ENCODE assay signal across 13 mouse cellular contexts in genomic region chr8:110987805-110988744, GRCm38 (mm10). TPM values are rescaled to one million over a fixed set of nuclear protein-coding genes. Genes with fewer than 3 reads are reported as not detected.
DNase-seq lines count a peak whose midpoint lies in the region; ATAC-seq lines count a peak whose summit lies in the region.
"Had no signal": no experiment of that assay in that cellular context is flagged by ENCODE, and none has a peak within 500 bp of the region (broad histone marks: within the 10 kb centered on the region; RNA-seq: fewer than 3 reads in every experiment).

No protein-coding gene starts in this region.

- H3K27ac ChIP-seq in forebrain, embryonic 11.5 days (ENCODE audit: low read depth, low read length), result no peak overlapping the region
- H3K27ac ChIP-seq in forebrain, embryonic 13.5 days, result no peak overlapping the region
- H3K27ac ChIP-seq in intestine, embryonic 15.5 days, result peak overlapping the region; percentile 10; the same call in 1 of the 2 replicates
- H3K27ac ChIP-seq in kidney, embryonic 15.5 days, result no peak overlapping the region
- H3K27ac ChIP-seq: macrophage had no signal

- WGBS in forebrain, embryonic 11.5 days, result 87% methylated on average over 8 of the region's 8 CpGs
- 87% methylated on average over 8 of the region's 8 CpGs for WGBS in forebrain, embryonic 13.5 days
- 68% methylated on average over 8 of the region's 8 CpGs for WGBS in intestine, embryonic 15.5 days
- WGBS in kidney, embryonic 15.5 days, result 85% methylated on average over 8 of the region's 8 CpGs

- no peak for ATAC-seq in forebrain, embryonic 11.5 days (replicated peaks; ENCODE audit: low FRiP score)
- ATAC-seq in forebrain, embryonic 13.5 days, result no peak
- ATAC-seq in intestine, embryonic 15.5 days, result peak; percentile 94
- peak; percentile 67 for ATAC-seq in megakaryocyte, adult 5-6 weeks (ENCODE audit: poor library complexity, severe bottlenecking)
- ATAC-seq in kidney, embryonic 15.5 days (replicated peaks; ENCODE audit: low FRiP score), result no peak
- ATAC-seq: inflammation-experienced regulatory T-cells, adult 6 months had no signal

- no peak overlapping the region for H3K9ac ChIP-seq in forebrain, embryonic 11.5 days (ENCODE audit: low read length)
- H3K9ac ChIP-seq in forebrain, embryonic 13.5 days, result no peak overlapping the region
- no peak overlapping the region for H3K9ac ChIP-seq in intestine, embryonic 15.5 days
- no peak overlapping the region for H3K9ac ChIP-seq in kidney, embryonic 15.5 days

- no peak overlapping the region for H3K4me3 ChIP-seq in forebrain, embryonic 11.5 days (ENCODE audit: low read depth, low read length)
- no peak overlapping the region for H3K4me3 ChIP-seq in forebrain, embryonic 13.5 days
- H3K4me3 ChIP-seq in intestine, embryonic 15.5 days (replicated peaks), result no peak overlapping the region
- no peak overlapping the region for H3K4me3 ChIP-seq in kidney, embryonic 15.5 days (replicated peaks)
- H3K4me3 ChIP-seq: erythroblast, embryonic 14.5 days had no signal

- no peaks in the 10 kb centered on the region for H3K9me3 ChIP-seq in forebrain, embryonic 11.5 days (ENCODE audit: control insufficient read depth, low read length)
- no peaks in the 10 kb centered on the region for H3K9me3 ChIP-seq in forebrain, embryonic 13.5 days (replicated peaks)
- H3K9me3 ChIP-seq in intestine, embryonic 15.5 days, result no peaks in the 10 kb centered on the region
- H3K9me3 ChIP-seq in kidney, embryonic 15.5 days (replicated peaks), result no peaks in the 10 kb centered on the region

- H3K36me3 ChIP-seq in forebrain, embryonic 11.5 days (ENCODE audit: control insufficient read depth, insufficient read depth, low read length), result peaks cover 14% of the 10 kb centered on the region
- H3K36me3 ChIP-seq in forebrain, embryonic 13.5 days (ENCODE audit: poor library complexity, severe bottlenecking), result peaks cover 92% of the 10 kb centered on the region
- peaks cover 38% of the 10 kb centered on the region for H3K36me3 ChIP-seq in intestine, embryonic 15.5 days
- peaks cover 95% of the 10 kb centered on the region for H3K36me3 ChIP-seq in kidney, embryonic 15.5 days

- no peaks in the 10 kb centered on the region for H3K27me3 ChIP-seq in forebrain, embryonic 11.5 days (ENCODE audit: control insufficient read depth, insufficient read depth, low read length)
- no peaks in the 10 kb centered on the region for H3K27me3 ChIP-seq in forebrain, embryonic 13.5 days
- H3K27me3 ChIP-seq in intestine, embryonic 15.5 days (replicated peaks), result no peaks in the 10 kb centered on the region
- H3K27me3 ChIP-seq in kidney, embryonic 15.5 days, result no peaks in the 10 kb centered on the region

- peak; percentile 9 for DNase-seq in forebrain, embryonic 11.5 days (ENCODE audit: low spot score)
- DNase-seq in thymus, postnatal 36 days, result peak; percentile 43 to 70
- no peak for DNase-seq in heart, postnatal 14 days
- DNase-seq in left cerebral cortex, adult 9 months (ENCODE audit: low spot score in 2 of 2), result no peak
- DNase-seq: kidney, postnatal 4 days; right cerebral cortex, postnatal 25 days had no signal

- no peaks in the 10 kb centered on the region for H3K4me1 ChIP-seq in forebrain, embryonic 11.5 days (replicated peaks; ENCODE audit: control insufficient read depth, insufficient read depth, low read length)
- H3K4me1 ChIP-seq in forebrain, embryonic 13.5 days, result no peaks in the 10 kb centered on the region
- H3K4me1 ChIP-seq in intestine, embryonic 15.5 days (replicated peaks), result no peaks in the 10 kb centered on the region
- H3K4me1 ChIP-seq in kidney, embryonic 15.5 days, result no peaks in the 10 kb centered on the region

- intact Hi-C loops in heart, postnatal 14 days (cut with DNase I), result no loop called here

- H3K4me2 ChIP-seq in forebrain, embryonic 11.5 days (ENCODE audit: low read depth, low read length, severe bottlenecking), result no peak overlapping the region
- no peak overlapping the region for H3K4me2 ChIP-seq in forebrain, embryonic 13.5 days
- 0 out of 2 replicates have a peak overlapping the region, but pooled peaks have one; percentile 14 for H3K4me2 ChIP-seq in intestine, embryonic 15.5 days (replicated peaks)
- no peak overlapping the region for H3K4me2 ChIP-seq in kidney, embryonic 15.5 days

RNA-seq across cellular contexts. Expression of gene Ddx19a, which starts 9.5 kb away (rescaled TPM):
- polyA plus RNA-seq in forebrain, embryonic 11.5 days (2014; fragmentation: Nextera tagmentation; extraction: Ambion mirVana), result 36.2 and 37.3 TPM in 2 replicates
- polyA plus RNA-seq in forebrain, embryonic 13.5 days (2015; fragmentation: Nextera tagmentation; extraction: Ambion mirVana), result 14.0 and 14.7 TPM in 2 replicates
- polyA plus RNA-seq in intestine, embryonic 15.5 days (2015; fragmentation: Nextera tagmentation; extraction: Ambion mirVana), result 12.4 and 15.4 TPM in 2 replicates
- total RNA-seq in megakaryocyte, adult 5-6 weeks (2015), result 41.4 and 44.5 TPM in 2 replicates
- total RNA-seq in megakaryocyte, adult 5-6 weeks (2017), result 22.4 and 32.5 TPM in 2 replicates
- total RNA-seq in heart, postnatal 14 days (2021), result 10 to 100 TPM; 33.5 to 34.6 TPM
- polyA plus RNA-seq in kidney, embryonic 15.5 days (2015; fragmentation: Nextera tagmentation; extraction: Ambion mirVana), result 14.5 and 15.5 TPM in 2 replicates

RNA-seq across cellular contexts. Expression of gene Ddx19b, which starts 43.5 kb away (rescaled TPM):
- 9.9 and 10.2 TPM in 2 replicates for polyA plus RNA-seq in forebrain, embryonic 11.5 days (2014; fragmentation: Nextera tagmentation; extraction: Ambion mirVana)
- 8.4 and 9.9 TPM in 2 replicates for polyA plus RNA-seq in forebrain, embryonic 13.5 days (2015; fragmentation: Nextera tagmentation; extraction: Ambion mirVana)
- 7.0 and 7.5 TPM in 2 replicates for polyA plus RNA-seq in intestine, embryonic 15.5 days (2015; fragmentation: Nextera tagmentation; extraction: Ambion mirVana)
- total RNA-seq in megakaryocyte, adult 5-6 weeks (2015), result 4.3 and 5.5 TPM in 2 replicates
- 8.6 and 10.5 TPM in 2 replicates for total RNA-seq in megakaryocyte, adult 5-6 weeks (2017)
- 10 to 100 TPM; 10.6 to 11.7 TPM for total RNA-seq in heart, postnatal 14 days (2021)
- 5.8 and 6.0 TPM in 2 replicates for polyA plus RNA-seq in kidney, embryonic 15.5 days (2015; fragmentation: Nextera tagmentation; extraction: Ambion mirVana)

RNA-seq across cellular contexts. Expression of gene Aars, which starts 44.9 kb away (rescaled TPM):
- 79.0 and 91.7 TPM in 2 replicates for polyA plus RNA-seq in forebrain, embryonic 11.5 days (2014; fragmentation: Nextera tagmentation; extraction: Ambion mirVana)
- polyA plus RNA-seq in forebrain, embryonic 13.5 days (2015; fragmentation: Nextera tagmentation; extraction: Ambion mirVana), result 62.6 and 69.7 TPM in 2 replicates
- polyA plus RNA-seq in intestine, embryonic 15.5 days (2015; fragmentation: Nextera tagmentation; extraction: Ambion mirVana), result 50.4 and 54.1 TPM in 2 replicates
- 8.4 and 10.3 TPM in 2 replicates for total RNA-seq in megakaryocyte, adult 5-6 weeks (2015)
- 26.0 and 29.3 TPM in 2 replicates for total RNA-seq in megakaryocyte, adult 5-6 weeks (2017)
- 10 to 100 TPM; 31.8 to 32.9 TPM for total RNA-seq in heart, postnatal 14 days (2021)
- 60.8 and 61.4 TPM in 2 replicates for polyA plus RNA-seq in kidney, embryonic 15.5 days (2015; fragmentation: Nextera tagmentation; extraction: Ambion mirVana)

Comparison
In these comparisons a context has a peak if more than half of its experiments do, and no peak if none do; other contexts are left out.
1. ATAC-seq: peak in intestine, embryonic 15.5 days (single experiment) and megakaryocyte, adult 5-6 weeks (single experiment); none in forebrain, embryonic 11.5 days (single experiment), forebrain, embryonic 13.5 days (single experiment) and kidney, embryonic 15.5 days (single experiment).
2. DNase-seq: peak in forebrain, embryonic 11.5 days (single experiment) and thymus, postnatal 36 days (2 of 2); none in heart, postnatal 14 days (0 of 2) and left cerebral cortex, adult 9 months (0 of 2).